Mouse (Mus musculus): ENCODE results near the gene Paqr9. TPM values are rescaled to one million over a fixed set of nuclear protein-coding genes. Genes with fewer than 3 reads are reported as not detected.

The Paqr9 gene
- polyA plus RNA-seq, 1 experiment from 2014 or later = 1.9 TPM

DNA sequence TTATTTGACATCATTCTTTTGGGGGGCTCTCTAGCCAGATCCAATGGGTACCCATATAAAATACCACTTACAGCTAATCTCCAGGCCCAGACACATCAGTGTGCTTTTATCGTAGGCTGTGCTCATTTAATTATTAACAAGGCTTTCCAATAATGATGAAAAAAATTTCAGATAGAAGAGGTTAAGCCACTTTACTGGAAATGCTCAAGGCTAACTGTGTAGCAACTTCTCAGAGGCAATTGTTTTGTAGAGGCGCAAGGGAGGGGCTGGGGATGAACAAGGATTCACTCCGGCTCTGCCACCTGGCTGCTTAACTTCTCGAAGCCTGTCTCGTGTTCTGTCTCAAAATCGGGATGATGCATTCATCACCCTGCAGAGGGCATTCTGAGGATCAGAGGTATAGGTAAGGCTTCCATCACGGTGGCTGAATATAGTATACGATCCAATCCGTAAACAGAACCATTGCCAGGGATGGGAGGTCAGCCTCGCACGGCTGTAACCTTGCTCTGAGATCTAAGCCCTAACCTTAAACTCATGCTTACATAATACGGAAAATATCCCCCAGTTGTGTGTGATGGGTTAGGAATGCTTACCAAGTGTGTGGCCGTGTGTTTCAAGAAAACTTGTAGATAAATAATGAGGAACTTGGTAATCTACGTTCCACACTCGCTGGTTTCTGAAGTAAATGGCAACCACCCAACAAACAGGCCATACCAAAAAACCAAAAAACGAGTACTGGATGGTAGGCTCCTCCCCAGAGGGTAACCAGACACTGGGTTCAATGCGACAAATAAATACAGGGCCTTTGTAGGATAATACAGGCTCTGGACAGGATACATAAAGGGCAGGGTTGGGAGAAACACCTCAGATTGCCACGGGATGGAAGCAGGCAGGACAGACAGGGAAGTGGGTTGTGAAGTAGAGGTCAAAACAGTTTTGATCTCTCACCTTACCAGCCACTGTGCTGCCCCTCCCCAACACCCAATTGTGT, 4.9 kb upstream of the Paqr9 start:
- 85% methylated on average over 18 of the region's 18 CpGs for WGBS
- no peak for ATAC-seq

DNA sequence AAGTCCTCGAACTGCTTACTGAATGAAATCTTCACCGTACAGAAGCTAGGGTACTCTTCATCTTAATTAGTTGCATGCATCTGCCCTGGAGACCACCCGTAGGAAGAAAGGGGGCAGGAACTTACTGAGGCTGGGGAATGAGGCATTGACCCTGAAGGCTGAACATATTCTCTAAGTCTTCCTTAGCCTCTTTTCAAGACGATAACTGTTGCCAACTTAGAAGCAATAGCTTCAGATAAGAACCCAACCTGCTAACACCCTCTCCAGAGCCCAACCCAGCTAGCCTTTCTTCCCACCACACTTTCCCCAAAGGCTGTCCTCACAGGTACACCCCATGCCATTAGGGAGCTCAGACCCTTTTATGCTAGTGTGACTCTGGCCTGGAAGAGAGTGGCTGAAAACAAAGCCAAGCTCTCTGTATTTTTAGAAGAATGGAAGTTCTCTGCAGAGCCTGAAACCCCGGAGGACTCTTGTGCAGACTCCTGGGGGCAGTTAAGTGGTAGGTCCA, 4.2 kb upstream of the Paqr9 start:
- H3K27ac ChIP-seq (ENCODE audit: low read depth, low read length) = no peak overlapping the region
- DNase-seq (ENCODE audit: low spot score) (no peak), ATAC-seq (no peak)
- no peak overlapping the region for H3K9ac ChIP-seq (ENCODE audit: low read length)
- no peaks in the 10 kb centered on the region for H3K36me3 ChIP-seq (ENCODE audit: control insufficient read depth, insufficient read depth, low read length)
- WGBS = 54% methylated on average over 5 of the region's 5 CpGs
- no peak overlapping the region for H3K4me2 ChIP-seq (ENCODE audit: low read length)
- no peaks in the 10 kb centered on the region for H3K9me3 ChIP-seq (replicated peaks; ENCODE audit: control insufficient read depth, low read length)
- H3K4me1 ChIP-seq (ENCODE audit: control insufficient read depth, insufficient read depth, low read length) = peaks cover 4% of the 10 kb centered on the region; the same call in 1 of the 2 replicates
- no peak overlapping the region for H3K4me3 ChIP-seq (ENCODE audit: low read depth, low read length)
- peaks cover 11% of the 10 kb centered on the region for H3K27me3 ChIP-seq (replicated peaks; ENCODE audit: control insufficient read depth, insufficient read depth, low read length)

More for the DNA sequence above, 4.9 kb upstream of the Paqr9 start:
- H3K9ac ChIP-seq (ENCODE audit: low read length) = no peak overlapping the region
- H3K27me3 ChIP-seq (replicated peaks; ENCODE audit: control insufficient read depth, insufficient read depth, low read length) = 0 out of 2 replicates have a peak, but pooled peaks cover 6% of the 10 kb centered on the region
- no peak overlapping the region for H3K27ac ChIP-seq (ENCODE audit: low read depth, low read length)
- H3K36me3 ChIP-seq (ENCODE audit: control insufficient read depth, insufficient read depth, low read length) = no peaks in the 10 kb centered on the region
- H3K4me3 ChIP-seq (ENCODE audit: low read depth, low read length) = no peak overlapping the region
- no peak for DNase-seq (ENCODE audit: low spot score)
- no peak overlapping the region for H3K4me2 ChIP-seq (ENCODE audit: low read length)
- H3K4me1 ChIP-seq (ENCODE audit: control insufficient read depth, insufficient read depth, low read length) = no peaks in the 10 kb centered on the region
- no peaks in the 10 kb centered on the region for H3K9me3 ChIP-seq (replicated peaks; ENCODE audit: control insufficient read depth, low read length)

DNA sequence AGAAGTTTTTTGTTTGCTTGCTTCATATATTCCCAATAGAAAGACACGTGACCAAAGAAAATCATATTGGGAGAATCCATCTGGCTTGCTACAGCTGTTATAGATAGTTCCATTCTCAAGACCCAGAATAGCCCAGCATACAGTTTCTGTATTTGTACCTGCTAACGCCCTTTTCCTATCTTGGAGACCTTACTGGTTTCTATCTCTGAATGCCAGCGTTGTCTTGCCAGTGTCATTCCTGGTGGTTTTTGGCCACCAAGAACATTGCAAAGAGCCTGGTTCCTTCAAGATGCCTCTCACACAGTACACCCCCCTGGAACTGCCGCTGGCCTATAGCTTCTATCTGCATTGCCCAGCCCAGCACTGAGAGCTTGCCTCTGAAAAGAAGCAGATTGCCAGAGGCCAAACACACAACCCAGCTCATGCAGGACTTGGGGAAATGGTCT, 3.4 kb upstream of the Paqr9 start:
- no peaks in the 10 kb centered on the region for H3K36me3 ChIP-seq (ENCODE audit: control insufficient read depth, insufficient read depth, low read length)
- no peak overlapping the region for H3K4me3 ChIP-seq (ENCODE audit: low read depth, low read length)
- 93% methylated on average over 4 of the region's 4 CpGs for WGBS
- no peak overlapping the region for H3K9ac ChIP-seq (ENCODE audit: low read length)
- ATAC-seq (no peak), DNase-seq (ENCODE audit: low spot score) (no peak)
- H3K4me2 ChIP-seq (ENCODE audit: low read length) = no peak overlapping the region
- peaks cover 19% of the 10 kb centered on the region for H3K27me3 ChIP-seq (replicated peaks; ENCODE audit: control insufficient read depth, insufficient read depth, low read length)
- H3K4me1 ChIP-seq (ENCODE audit: control insufficient read depth, insufficient read depth, low read length) = peaks cover 6% of the 10 kb centered on the region; the same call in 1 of the 2 replicates
- H3K9me3 ChIP-seq (replicated peaks; ENCODE audit: control insufficient read depth, low read length) = no peaks in the 10 kb centered on the region
- H3K27ac ChIP-seq (ENCODE audit: low read depth, low read length) = no peak overlapping the region

DNA sequence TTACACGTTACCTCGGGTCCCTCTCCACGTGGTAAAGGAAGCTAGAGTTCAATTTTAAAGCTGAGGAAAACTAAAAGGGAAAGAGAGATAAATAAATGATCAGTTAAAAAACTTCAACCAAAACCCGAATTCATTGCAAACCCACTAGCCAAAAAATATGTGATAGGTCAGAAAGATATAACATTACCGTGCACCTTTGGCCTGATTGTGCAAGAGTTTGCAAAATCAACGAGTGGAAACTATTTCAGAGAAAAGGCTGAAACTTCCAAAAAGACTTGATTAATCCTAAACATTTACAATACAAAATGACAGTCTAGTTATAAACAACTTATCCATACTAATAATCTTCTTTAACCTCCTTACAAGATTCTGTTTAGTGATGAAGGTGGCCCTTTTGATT, 1.7 kb upstream of the Paqr9 start:
- DNase-seq (ENCODE audit: low spot score) (no peak), ATAC-seq (no peak)
- Histone ChIP-seq H3K4me1 (ENCODE audit: control insufficient read depth, insufficient read depth, low read length) (peaks cover 6% of the 10 kb centered on the region; the same call in 1 of the 2 replicates), H3K9ac (ENCODE audit: low read length) (no peak overlapping the region), H3K9me3 (replicated peaks; ENCODE audit: control insufficient read depth, low read length) (no peaks in the 10 kb centered on the region), H3K4me2 (ENCODE audit: low read length) (no peak overlapping the region), H3K27me3 (replicated peaks; ENCODE audit: control insufficient read depth, insufficient read depth, low read length) (peaks cover 25% of the 10 kb centered on the region), H3K4me3 (ENCODE audit: low read depth, low read length) (no peak overlapping the region), H3K27ac (ENCODE audit: low read depth, low read length) (no peak overlapping the region), H3K36me3 (ENCODE audit: control insufficient read depth, insufficient read depth, low read length) (no peaks in the 10 kb centered on the region)
- 75% methylated on average over 6 of the region's 6 CpGs for WGBS

DNA sequence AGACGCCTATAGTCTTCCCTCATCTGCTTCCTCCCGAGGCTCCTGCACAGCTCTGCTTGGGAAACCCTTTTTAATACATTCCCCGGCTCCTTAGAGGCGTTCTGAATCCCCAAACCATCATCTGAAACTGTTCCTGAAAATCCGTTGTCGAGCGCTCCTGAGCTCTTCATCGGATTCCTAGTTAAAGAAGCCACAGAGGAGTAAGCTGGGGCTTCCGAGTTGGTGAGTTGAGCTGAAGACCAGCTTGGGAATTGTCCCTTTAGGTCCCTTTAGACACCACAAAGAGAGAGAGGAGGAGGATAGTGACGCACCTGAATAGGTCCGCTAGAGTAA, 765 bp upstream of the Paqr9 start:
- ATAC-seq = no peak
- no peak overlapping the region for H3K27ac ChIP-seq (ENCODE audit: low read depth, low read length)
- no peaks in the 10 kb centered on the region for H3K9me3 ChIP-seq (replicated peaks; ENCODE audit: control insufficient read depth, low read length)
- WGBS = 10% methylated on average over 11 of the region's 11 CpGs
- peak overlapping the region; percentile 63 for H3K4me3 ChIP-seq (ENCODE audit: low read depth, low read length)
- H3K9ac ChIP-seq (ENCODE audit: low read length) = peak overlapping the region; percentile 71; the same call in 1 of the 2 replicates
- H3K36me3 ChIP-seq (ENCODE audit: control insufficient read depth, insufficient read depth, low read length) = no peaks in the 10 kb centered on the region
- peaks cover 6% of the 10 kb centered on the region; the same call in 1 of the 2 replicates for H3K4me1 ChIP-seq (ENCODE audit: control insufficient read depth, insufficient read depth, low read length)
- H3K4me2 ChIP-seq (ENCODE audit: low read length) = peak overlapping the region; percentile 90
- peaks cover 25% of the 10 kb centered on the region for H3K27me3 ChIP-seq (replicated peaks; ENCODE audit: control insufficient read depth, insufficient read depth, low read length)
- DNase-seq (ENCODE audit: low spot score) = peak; percentile 37

- ATAC-seq (peak; percentile 67), DNase-seq (ENCODE audit: low spot score) (peak; percentile 48)
- Histone ChIP-seq H3K27ac (ENCODE audit: low read depth, low read length) (0 out of 2 replicates have a peak overlapping the region, but pooled peaks have one; percentile 14), H3K4me3 (ENCODE audit: low read depth, low read length) (peak overlapping the region; percentile 63), H3K9me3 (replicated peaks; ENCODE audit: control insufficient read depth, low read length) (no peaks in the 10 kb centered on the region), H3K27me3 (replicated peaks; ENCODE audit: control insufficient read depth, insufficient read depth, low read length) (peaks cover 25% of the 10 kb centered on the region), H3K4me2 (ENCODE audit: low read length) (peak overlapping the region; percentile 90), H3K36me3 (ENCODE audit: control insufficient read depth, insufficient read depth, low read length) (no peaks in the 10 kb centered on the region), H3K4me1 (ENCODE audit: control insufficient read depth, insufficient read depth, low read length) (peaks cover 6% of the 10 kb centered on the region; the same call in 1 of the 2 replicates), H3K9ac (ENCODE audit: low read length) (peak overlapping the region; percentile 71)
- WGBS = 15% methylated on average over 72 of the region's 78 CpGs
These were observed 679 bp downstream of the Paqr9 start for GRCm38 (mm10) chr9:95559936-95560735.

DNA sequence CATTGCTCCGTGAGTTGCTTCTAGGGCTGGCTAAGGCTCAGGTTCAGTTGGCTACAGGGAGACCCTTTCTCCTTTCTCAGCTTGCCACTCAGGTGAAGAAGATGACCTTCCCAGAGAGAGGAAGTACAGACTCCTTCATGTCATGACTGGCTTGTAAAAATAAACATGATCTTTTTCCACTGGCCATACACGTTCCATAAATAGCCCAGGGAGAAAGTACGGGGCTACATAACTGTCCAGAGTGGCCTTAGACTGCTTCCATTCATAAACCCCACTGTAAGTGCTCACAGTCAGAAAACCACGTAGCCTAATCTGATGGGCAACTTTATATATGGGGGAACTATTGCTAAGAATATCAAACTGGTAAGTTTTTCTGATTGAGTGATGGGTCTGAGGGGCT, 4.6 kb downstream of the Paqr9 start:
- 82% methylated on average over 4 of the region's 4 CpGs for WGBS
- Histone ChIP-seq H3K9me3 (replicated peaks; ENCODE audit: control insufficient read depth, low read length) (no peaks in the 10 kb centered on the region), H3K27ac (ENCODE audit: low read depth, low read length) (no peak overlapping the region), H3K4me1 (ENCODE audit: control insufficient read depth, insufficient read depth, low read length) (peaks cover 6% of the 10 kb centered on the region; the same call in 1 of the 2 replicates), H3K27me3 (replicated peaks; ENCODE audit: control insufficient read depth, insufficient read depth, low read length) (peaks cover 19% of the 10 kb centered on the region), H3K9ac (ENCODE audit: low read length) (no peak overlapping the region), H3K4me3 (ENCODE audit: low read depth, low read length) (no peak overlapping the region), H3K4me2 (ENCODE audit: low read length) (no peak overlapping the region), H3K36me3 (ENCODE audit: control insufficient read depth, insufficient read depth, low read length) (no peaks in the 10 kb centered on the region)
- ATAC-seq (no peak), DNase-seq (ENCODE audit: low spot score) (no peak)

DNA sequence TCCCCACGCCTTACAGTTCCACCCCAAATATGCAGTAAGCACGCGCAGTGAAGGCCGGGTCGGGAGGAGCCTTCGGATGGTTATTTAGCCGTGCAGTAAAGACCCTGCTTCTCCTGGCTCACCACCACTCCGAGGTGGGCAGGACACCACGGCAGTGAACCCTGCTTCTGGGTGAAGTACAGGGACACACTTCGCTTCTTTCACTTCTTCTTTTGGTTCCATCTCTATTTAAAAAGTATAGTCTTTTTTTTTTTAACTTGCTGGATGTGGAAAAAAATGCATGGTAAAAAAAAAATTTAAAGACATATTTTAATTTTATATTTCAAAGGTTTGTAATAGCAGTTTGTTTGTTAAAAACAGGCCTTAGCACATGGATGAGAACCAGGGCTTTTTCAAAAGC, 6.9 kb downstream of the Paqr9 start:
- Histone ChIP-seq H3K9ac (ENCODE audit: low read length) (no peak overlapping the region), H3K4me3 (ENCODE audit: low read depth, low read length) (no peak overlapping the region), H3K27me3 (replicated peaks; ENCODE audit: control insufficient read depth, insufficient read depth, low read length) (peaks cover 3% of the 10 kb centered on the region; the same call in 1 of the 2 replicates), H3K4me2 (ENCODE audit: low read length) (no peak overlapping the region), H3K9me3 (replicated peaks; ENCODE audit: control insufficient read depth, low read length) (no peaks in the 10 kb centered on the region), H3K36me3 (ENCODE audit: control insufficient read depth, insufficient read depth, low read length) (no peaks in the 10 kb centered on the region), H3K27ac (ENCODE audit: low read depth, low read length) (no peak overlapping the region), H3K4me1 (ENCODE audit: control insufficient read depth, insufficient read depth, low read length) (no peaks in the 10 kb centered on the region)
- DNase-seq (ENCODE audit: low spot score) (no peak), ATAC-seq (no peak)
- 86% methylated on average over 10 of the region's 10 CpGs for WGBS

Data from forebrain, embryonic 14.5 days (tissue).